Mouse (Mus musculus) heart, adult 18-20 months (tissue): ENCODE measurements around the gene Hdac8. TPM values are rescaled to one million over a fixed set of nuclear protein-coding genes. Genes with fewer than 3 reads are reported as not detected.
A peak's percentile ranks its signal among the peaks of the same experiment; 100 is the strongest.

Experiments used
- DNase-seq, 2 experiments: peaks; one replicate each; pipeline ENCODE4 v3.0.0; 2021 to 2022; ENCODE audit warnings: mixed read lengths in 1 of 2
- long read RNA-seq, 2 experiments: library from polyadenylated mRNA; stranded (forward); transcript quantifications; one replicate each; pipeline ENCODE4 v2.0.0; 2021
- total RNA-seq, 2 experiments: library from RNA; stranded (reverse); gene quantifications; 2 replicates each; pipeline ENCODE4 v1.2.3; 2021

Gene Hdac8
- 1 to 10 TPM; 3.4 to 3.8 TPM for total RNA-seq
- long read RNA-seq, experiment 1, partial matches to known transcripts = 1 of 3 reads
- long read RNA-seq, experiment 1, other reads (novel, unspliced or antisense) = 1 of 3 reads
- long read RNA-seq, experiment 2, partial matches to known transcripts = 2 of 3 reads
- long read RNA-seq, experiment 2, other reads (novel, unspliced or antisense) = 0 of 3 reads

DNA sequence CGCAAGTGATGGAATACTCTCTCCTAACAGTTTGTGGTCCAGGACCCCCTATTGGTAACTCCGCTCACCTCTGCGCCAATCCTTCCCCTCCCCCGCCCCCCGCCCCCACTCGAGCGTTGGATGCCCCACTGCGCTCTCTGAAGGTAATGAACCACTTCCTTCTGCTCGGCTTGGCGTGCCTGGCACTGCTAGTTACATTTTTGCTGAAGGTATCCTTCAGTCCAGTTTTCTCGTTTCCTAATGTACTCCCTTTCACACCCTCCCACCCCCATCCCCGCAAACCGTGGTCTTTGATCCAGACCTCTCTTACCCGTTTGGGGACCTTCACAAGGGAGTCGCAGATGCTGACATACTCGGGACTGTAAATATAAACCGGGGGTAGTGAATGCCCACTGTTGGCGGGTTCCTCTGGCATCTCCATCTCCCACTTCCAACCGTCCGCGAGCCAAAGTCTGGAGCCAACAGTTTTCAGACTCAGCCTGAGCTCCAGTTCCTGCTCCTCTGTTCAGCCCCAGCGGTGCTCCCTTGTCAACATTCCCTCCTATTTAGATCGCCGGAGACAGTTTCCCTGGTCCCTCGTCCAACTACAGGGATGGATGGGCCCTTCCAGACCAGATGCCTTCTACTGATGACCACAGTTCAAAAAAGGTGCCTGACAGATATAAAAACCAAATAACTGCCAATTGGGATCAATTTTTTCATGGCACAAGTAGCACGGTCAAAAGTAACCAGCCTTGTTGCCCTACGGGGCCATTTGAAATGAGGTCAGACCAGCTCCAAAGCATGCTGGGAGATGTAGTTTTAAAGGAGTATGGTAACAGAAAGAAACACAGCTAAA, at the start of gene Hdac8:
Hdac8 (minus strand) TSS at position 716 of the 838 bp plus-strand sequence.
- peak; percentile 61 to 64 for DNase-seq

DNA sequence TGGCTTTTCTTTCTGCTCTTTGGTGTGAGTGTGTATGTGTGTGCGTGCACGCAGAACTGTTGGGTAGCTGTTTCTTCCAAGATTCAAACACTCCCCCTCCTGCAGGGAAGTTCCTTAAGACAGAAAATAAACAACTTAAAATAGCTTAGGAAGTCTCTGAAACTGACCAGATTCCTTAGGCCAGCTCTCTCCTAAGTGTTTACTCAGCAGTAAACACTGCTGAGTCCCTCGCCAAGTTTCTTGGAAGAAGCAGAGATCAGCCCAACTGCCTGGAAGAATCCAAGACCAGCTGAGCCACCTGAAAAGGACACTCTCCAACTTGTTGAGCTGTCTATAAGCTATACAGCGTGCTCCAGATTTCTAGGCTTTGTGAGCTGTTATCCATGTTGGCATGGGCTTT, 4.0 kb upstream of the Hdac8 start:
- no peak for DNase-seq

- DNase-seq = no peak
These were observed 980 bp downstream of the Hdac8 start for GRCm38 (mm10) chrX:102504179-102504578.

GRCm38 (mm10) chrX:102493992-102494730, 11.0 kb downstream of the Hdac8 start:
- no peak for DNase-seq

GRCm38 (mm10) chrX:102485575-102485974, 19.6 kb downstream of the Hdac8 start:
- DNase-seq = no peak

DNA sequence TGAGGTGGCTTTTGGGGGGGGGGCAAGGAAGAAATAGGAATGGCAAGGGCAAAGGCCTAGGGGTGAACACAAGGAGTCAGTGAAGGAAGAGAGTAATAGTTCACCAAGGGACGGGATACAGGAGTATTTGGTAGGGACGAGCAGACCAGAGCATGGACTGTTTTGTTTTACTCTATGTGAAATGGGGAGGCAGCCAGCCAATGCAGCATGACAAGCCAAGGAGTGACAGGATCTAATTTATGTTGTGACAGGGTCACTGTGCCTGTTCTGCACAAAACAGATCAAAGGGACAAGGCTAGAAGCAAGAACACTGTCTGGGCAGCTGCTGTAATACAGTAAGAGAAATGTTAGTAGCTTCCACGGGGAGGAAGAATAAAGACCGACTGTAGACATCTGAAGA, 25.5 kb downstream of the Hdac8 start:
- no peak for DNase-seq

GRCm38 (mm10) chrX:102478965-102479364, 26.2 kb downstream of the Hdac8 start:
- DNase-seq = peak; percentile 23 to 42

- DNase-seq = peak in 1 of 2 experiments; percentile 2
These were observed 26.7 kb downstream of the Hdac8 start for GRCm38 (mm10) chrX:102478481-102478880.

- peak; percentile 42 to 85 for DNase-seq
These were observed 28.4 kb downstream of the Hdac8 start for GRCm38 (mm10) chrX:102476784-102477183.

GRCm38 (mm10) chrX:102475555-102475954, 29.6 kb downstream of the Hdac8 start:
- DNase-seq = peak; percentile 9 to 13

DNA sequence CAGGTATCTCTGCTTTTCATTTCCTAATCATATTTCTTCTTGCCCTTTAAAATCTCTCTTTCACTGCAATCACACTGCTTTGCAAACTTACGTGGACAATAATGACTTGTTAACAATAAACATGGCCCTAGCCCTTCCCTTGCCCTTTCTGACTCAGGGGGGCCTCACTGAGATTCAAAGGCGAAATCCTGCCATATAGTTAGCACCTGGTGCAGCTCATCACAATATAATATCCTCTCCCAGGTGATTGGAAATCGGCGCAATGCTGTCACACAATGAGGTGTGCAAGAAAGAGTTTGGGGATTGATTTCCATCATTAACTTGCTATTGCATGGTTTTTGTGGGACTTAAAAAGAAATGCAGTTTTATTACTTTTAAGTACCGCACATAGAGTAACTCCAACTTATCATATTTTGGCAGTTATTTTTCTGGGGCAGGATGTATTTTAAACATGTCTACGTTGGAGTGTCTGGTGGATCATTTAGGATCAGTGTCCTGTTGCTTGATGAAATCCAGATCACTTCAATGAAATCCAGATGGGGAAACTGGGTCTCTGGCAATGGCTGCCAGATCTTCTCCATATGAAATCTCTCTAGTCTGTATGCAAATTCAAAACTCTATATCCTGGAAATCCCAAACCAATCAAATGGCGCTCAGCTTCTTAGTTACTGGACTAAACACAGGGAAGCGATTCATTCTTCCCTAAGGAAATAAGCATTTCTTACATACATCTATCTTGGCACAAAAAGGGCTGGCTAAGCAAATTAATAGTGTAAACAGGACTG, 86.6 kb downstream of the Hdac8 start:
- DNase-seq = no peak

DNA sequence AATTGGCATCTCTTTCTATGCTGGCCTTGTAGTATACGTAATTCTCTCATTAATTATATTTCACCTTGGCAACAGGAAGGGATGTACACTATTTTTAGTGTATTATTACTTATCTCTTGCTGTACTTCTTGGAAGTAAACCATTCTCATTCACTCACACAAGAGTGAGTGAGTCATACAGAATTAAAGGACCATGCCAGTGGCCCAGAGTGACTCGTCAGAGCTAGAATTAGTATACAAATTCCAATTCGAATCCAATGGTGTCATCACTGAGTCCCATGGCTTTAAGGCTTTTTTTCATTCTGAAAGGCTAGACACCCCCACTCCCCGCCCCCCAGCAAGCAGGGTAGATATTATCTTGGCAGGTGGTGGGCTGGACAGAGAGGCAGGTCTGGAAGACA, 88.2 kb downstream of the Hdac8 start:
- no peak for DNase-seq

GRCm38 (mm10) chrX:102416386-102416785, 88.8 kb downstream of the Hdac8 start:
- DNase-seq = no peak

GRCm38 (mm10) chrX:102384765-102385164, 120.4 kb downstream of the Hdac8 start:
- no peak for DNase-seq

DNA sequence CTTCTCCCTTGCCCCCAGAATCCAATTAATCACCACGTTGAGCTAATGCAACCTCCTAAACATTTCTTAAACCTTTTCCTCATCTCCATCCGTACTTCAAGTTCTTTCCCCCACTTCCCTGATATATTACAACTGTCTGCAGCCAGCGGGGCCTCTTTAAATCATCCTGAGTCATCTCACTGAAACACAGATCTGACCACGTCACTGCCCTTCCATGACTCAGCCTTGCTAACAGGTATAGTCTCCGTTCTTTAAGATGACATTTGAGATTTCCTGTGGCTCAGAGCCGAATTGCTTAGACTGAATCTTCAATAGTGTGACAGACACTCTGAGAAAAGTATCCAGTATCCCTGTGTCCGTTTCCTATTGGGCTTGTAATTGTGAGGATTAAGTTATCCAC, 122.0 kb downstream of the Hdac8 start:
- no peak for DNase-seq

- peak in 1 of 2 experiments; percentile 2 for DNase-seq
These were observed 138.6 kb downstream of the Hdac8 start for GRCm38 (mm10) chrX:102366510-102366909.

GRCm38 (mm10) chrX:102362244-102362643, 142.9 kb downstream of the Hdac8 start:
- DNase-seq = no peak

DNA sequence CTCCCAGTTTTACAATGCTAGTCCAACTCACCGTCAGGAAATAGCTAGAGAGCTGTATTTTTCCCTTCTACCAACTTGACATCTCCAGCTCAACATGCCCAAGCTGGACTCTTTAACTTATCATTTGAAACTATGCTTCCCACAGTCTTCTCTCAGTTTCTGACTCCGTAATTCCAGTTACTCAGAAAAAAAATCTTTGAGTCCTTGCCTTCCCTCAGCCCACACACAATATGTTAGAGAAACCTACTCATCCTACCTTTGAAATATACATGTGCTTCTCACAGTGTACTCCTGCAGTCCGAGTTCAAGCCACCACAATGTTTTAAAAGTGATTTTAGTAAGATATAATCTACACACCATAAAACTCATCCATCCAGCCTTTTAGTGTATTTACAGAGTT, 151.7 kb downstream of the Hdac8 start:
- no peak for DNase-seq

DNA sequence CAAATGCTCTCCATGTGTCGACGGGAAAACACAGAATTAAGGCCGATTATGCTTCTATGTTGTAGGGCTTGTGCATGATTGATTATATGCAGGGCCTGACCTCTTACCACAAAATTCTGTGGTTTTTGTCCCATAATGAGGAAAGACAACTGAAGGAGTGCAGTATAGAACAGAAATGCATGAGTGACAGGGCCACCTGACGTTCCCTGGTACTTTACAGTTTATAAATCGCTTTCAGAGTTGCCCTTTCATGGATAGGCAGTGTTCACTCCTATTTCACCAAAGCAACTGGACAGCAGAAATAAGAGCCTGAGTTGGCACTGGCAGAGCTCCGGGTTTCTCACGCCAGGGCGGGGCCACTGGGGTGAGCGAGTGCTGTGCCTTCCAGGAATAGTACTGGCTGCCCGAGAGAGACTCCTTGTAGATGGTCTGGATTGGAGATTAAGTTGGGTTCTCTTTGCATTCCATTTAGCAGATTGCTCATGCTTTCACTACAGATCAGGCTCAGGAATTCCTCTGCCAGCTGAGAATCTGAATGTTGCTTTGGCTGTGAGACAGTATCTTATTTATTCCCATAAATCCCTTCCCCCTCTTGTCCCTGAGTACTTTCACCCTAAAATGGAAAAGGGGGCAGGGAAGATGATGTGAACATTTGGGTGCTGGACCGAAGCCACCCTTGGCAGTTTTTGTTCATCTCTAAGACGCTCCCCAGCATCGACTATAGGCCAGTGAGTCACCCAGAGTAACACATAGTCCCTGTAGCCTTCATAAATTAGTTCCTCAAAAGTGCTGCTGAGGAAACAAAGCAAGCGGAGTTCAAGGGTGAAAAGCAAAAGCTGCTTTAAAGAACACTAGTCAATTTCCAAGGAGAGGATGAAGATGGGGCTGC, 155.1 kb downstream of the Hdac8 start:
- peak; percentile 43 to 48 for DNase-seq

GRCm38 (mm10) chrX:102348886-102349486, 156.2 kb downstream of the Hdac8 start:
- DNase-seq = no peak

GRCm38 (mm10) chrX:102341688-102342087, 163.5 kb downstream of the Hdac8 start:
- DNase-seq = no peak
